Mouse (Mus musculus): Measurements from ENCODE around the gene Cdk5rap3. TPM values are rescaled to one million over a fixed set of nuclear protein-coding genes. Genes with fewer than 3 reads are reported as not detected.

Gene Cdk5rap3
- total RNA-seq, 2 experiments from 2014 or later, result 34.6 to 35.6 TPM

GRCm38 (mm10) chr11:96895886-96896285 lies 20.4 kb downstream of the Cdk5rap3 start:
- DNase-seq, result no peak

DNA sequence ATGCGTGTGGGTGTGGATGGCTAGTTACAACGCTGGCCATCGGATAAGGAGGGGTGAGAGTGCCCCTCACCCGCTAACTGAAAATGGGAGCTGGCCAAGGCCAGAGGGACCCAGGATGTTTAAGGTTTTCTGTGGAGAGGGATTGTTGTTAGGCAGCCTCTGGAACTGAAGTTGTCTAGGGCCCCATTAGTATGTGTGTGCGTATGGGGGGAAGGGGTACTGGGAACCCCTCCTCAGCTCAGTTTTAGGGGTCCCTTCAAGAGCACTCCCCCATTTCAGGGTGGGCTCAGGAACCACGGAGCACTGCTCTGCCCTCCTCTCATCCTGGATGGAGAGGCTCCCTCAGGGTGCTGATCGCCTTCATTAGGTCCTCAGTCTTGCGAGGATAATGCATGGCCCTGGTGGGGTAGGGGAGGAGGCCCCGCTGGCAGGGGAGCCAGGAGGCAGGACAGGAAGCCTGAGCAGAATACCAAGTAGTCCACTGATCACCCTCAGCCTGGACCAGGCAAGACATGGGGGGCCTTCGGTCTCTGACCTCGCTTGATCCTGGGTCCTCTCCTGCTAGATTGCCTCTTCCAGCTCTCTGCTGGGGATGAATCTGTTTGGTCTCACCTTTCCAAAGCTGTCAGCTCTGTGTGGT lies 23.0 kb downstream of the Cdk5rap3 start:
- DNase-seq, result no peak

DNA sequence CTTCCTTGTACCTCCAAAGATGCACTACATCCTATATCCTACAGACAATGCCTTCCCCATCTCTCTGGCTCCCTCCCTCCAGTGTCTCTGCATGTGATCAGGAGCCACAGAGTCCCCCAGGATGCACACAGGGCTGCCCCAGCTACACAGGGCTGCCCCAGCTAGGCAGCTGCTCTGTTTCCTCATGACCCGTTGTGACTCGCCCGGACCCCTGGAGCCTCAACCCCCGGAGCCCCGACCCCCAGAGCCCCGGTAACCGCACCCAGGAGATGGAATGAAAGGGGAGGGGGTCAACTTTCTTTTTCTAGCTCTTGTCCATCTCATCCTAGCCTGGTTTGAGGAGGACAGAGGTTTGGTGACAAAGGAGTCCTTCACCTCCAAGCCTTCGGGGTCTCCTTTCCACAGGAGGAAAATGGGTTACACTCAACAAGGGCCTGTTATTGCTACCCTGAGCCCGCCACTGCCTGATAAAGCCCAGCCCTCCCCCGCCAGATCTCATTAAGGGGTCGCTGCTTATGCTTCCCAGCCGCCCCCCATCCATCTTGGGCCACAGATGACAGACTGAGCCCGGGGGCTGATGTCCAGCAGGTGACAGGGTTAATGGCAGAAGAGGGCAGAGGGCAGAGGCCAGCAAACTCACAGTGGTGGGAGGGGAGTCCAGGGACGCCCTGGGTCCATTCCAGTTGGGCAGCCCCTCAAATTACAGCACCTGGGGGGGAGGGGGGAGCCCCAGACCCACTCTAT lies 24.3 kb downstream of the Cdk5rap3 start:
- DNase-seq, result no peak

GRCm38 (mm10) chr11:96886942-96887546 lies 29.3 kb downstream of the Cdk5rap3 start:
- DNase-seq, result no peak

DNA sequence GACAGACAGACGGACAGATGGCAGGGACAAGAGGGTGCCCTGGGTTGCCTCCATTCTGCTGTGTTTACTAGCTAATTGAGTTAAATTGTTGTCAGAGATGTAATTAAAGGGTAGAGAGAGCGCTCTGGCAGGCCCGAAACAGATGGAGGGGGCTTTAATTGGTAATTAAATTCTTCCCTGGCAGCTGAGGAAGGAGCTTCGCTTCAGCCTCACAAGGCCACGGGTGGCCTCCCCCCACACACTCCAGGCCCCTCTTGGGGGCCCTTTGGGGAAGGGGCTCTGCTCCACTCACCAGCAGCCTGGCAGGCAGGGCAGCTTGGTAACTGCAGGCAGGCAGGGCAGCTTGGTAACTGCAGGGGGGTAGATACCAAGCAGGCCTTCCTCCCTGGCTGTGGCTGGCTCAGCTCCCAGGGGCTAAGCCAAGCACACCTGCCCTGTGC lies 30.4 kb downstream of the Cdk5rap3 start:
- no peak for DNase-seq

- no peak for DNase-seq
These were observed 36.0 kb downstream of the Cdk5rap3 start for GRCm38 (mm10) chr11:96880296-96880695.

DNA sequence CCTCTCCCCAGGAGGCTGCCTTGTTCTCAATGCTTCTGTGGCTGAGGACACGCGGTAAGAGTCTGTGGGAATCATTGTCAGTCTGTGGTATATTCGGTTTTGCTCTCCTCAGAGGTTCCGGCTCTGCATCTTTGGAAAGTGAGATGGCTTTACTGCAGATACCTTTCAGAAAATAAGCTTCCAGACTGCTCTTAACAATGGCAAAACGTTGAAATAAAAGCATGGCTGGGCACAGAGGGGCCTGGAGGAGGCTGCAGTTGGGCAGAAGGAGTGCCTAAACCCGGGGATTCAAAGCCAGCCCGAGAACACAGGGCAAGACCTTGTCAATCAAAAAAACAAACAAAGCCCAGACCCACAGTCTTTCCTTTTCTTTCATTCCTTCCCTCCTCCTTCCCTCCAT lies 36.9 kb downstream of the Cdk5rap3 start:
- no peak for DNase-seq

DNA sequence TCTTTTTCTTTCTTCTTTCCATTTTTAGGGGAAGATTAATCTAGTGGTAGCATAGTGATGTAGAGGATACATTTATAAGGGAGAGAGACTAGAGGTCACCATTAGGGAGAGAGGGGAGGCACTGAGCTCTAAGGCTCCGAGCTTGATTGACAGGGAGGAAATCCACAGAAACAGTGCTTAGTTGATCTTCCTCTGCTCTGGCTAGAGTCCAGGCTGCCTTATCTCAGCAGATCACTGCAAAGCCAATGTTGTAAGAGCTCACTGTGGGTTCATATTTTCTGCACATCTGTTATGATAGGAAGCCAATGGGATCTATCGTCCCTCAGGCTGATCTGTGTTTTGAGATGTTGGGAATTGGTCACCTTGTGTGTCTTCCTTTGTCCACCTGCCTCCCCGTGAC lies 37.6 kb downstream of the Cdk5rap3 start:
- DNase-seq, result no peak

DNA sequence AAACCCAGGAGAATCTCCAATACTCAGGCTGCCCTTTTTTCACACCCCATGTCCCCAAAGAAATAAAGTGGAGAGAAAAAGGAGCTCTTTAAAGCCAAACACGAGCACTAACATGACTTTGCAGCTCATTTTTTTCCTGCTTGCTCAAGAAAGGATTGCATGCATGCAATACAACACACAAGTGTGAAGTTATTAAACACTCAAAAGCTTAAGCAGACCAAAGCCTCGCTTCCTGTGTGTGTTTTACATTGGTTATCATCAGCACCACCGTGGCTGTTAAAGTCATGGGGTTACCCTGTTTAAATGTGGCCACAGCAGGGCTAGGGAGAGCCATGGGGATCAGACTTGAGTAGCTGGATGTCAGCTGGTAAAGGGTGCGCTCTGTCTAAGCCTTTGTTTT lies 39.2 kb downstream of the Cdk5rap3 start:
- DNase-seq, result no peak

GRCm38 (mm10) chr11:96876300-96877040 lies 39.8 kb downstream of the Cdk5rap3 start:
- no peak for DNase-seq

GRCm38 (mm10) chr11:96875745-96876144 lies 40.6 kb downstream of the Cdk5rap3 start:
- DNase-seq, result peak; percentile 76

- DNase-seq, result no peak
These were observed 41.0 kb downstream of the Cdk5rap3 start for GRCm38 (mm10) chr11:96875270-96875669.

DNA sequence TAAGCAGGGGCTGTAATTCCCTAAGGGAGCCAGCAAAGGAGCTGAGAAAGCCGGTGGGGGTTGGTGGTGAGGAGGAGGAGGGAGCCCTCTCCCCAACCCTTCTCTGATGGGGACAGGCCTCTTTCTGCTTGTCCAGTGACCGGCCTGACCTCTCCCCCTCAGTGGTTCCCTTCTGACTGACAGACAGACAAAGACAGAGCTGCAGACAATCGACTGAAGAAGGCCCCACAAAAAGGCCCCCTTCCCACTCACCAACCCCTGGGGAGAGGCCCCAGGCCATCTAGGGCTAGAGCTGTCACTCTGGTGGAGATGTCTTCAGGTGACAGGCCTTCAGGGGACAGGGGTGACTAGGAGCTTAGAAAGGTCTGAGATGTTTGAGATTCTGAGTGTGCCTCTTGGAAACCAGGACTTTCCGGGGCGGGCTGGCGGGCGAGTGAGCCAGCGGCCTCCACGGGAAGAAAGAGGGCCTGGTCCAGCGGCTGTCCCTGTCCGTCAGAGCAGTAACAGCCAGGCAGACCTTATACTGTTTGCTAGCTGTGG lies 42.6 kb downstream of the Cdk5rap3 start:
- DNase-seq, result no peak

DNA sequence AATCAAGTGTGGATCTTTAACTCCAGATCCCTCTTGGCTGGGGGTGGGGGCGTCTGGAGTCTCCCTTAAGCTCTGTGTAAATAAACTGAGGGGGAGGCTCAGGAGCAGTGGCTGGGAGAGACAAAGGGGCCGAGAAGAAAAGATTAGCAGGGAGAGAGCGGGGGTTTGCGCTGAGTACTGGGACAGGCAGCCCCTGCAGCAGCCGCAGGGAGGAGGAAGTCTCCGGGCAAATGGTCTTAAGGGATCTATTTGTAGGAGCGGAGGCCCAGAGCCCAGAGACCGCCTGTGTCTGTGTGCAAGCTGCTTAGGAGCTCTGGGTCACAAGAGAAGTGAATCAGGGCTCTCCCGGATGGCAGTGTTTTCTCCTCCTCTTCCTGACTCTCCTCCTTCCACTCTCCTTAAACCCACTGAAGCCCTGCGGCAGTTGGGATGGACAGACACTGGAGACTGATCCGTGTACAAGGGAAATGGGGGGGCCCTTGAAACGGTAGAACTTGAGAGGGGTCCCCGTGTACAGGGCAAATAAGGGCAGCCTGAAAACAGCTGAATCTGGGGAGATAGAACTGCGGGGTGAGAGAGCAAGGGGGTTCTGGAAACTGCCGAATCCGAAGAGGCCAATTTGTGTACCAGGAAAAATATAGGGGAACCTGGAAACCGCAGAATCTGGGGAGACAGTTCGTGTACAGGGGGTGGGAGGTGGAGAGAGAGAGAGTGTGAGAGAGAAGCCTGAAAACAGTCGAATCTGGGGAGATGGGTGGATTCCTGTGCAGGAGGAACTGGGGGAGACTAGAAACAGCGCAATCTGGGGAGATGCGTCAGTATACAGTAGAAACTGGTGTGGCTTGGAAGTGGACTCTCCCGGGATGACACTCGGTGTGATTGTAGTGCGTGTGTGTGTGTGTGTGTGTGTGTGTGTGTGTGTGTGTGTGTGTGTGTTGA lies 43.6 kb downstream of the Cdk5rap3 start:
- DNase-seq, result no peak

DNA sequence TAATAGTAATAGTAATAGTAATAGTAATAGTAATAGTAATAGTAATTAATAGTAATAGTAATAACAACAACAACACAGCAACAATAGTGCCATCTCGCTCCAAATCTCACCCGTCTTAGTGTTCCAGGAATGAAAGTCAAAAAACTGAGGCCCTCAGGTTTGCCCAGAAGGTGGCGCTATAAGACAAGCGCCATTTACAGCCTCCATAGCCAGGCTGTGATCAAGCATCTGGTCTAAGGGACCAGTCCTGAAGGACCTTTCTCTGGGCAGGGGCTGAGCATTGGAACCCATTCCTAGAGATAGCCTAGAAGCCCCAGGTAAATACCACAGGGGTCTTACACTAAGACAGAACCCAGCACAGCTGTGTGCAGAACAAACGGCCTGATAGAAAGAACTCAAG lies 49.1 kb downstream of the Cdk5rap3 start:
- DNase-seq, result peak; percentile 80

DNA sequence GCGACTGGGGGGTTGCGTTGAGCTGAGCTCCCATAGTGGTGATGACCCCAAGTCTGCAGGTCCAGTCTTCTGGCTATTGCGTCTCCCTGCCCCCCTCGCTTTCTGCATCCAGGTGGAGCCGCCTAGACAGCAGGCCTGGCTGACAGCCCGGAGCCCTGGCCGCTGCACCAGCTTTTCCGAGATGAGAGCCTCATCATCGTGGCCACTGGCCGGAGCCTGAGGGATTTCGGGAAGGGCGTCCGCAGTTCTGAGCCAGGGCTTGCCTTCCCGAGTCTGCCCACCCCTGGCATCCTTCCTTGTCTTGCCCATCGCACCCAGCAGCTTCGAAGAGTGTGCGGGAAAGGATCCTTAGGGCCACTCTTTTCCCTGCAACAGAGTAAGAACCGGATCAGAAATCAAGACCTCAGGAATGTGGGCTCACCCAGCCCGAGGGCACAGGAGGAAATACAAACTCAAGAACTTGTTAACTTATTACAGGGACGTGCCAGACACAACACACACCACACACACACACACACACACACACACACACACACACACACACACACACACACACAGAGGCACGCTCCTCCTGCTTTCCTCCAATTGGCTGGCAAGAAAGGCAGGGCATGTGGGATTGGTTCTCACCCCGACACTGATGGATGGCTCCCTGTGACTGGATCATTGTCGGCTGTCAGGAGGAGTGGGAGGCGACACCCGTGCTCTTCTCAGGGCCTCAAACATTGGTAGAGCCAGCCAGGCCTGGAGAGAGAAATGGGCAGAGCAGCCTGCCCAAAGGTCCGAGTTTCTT lies 52.9 kb downstream of the Cdk5rap3 start:
- peak; percentile 45 for DNase-seq

DNA sequence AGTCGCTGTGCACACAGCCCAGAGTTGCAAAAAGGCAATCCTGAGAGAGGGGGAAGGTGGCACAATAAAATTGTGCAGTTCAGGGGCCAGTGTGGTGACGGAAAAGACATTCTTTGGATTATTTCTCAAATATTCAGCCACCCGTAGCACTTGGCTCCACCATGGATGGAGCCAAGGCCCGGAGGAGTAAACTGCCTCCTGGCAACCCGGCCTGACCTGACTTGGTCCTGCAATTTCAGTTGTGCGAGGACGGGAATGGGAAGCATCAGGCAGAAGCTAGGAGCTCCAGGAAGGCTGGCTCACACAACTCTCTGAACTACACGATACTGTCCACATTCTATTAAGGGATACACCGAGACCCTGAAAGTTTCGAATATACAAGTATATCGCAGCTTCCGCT lies 53.8 kb downstream of the Cdk5rap3 start:
- DNase-seq, result no peak

DNA sequence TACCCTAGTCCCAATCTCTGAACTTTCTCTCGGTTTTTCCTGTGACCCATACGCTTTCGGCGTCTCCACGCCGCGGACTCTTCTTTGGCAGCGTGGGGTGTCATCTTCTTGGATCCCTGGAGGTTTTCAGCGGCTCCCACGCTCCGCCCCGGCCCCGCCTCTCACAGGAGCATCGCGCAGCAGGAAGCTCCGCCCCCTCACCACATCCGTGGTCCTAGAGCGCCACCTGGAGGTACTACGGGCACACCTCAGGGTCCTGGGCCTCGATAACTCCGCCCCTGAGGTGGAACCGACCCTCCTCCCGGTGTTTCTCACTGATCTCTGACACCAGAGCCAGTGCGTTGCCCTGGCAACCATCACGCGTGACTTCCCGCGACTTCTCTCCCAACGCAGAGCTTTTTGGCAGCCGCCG lies 54.4 kb downstream of the Cdk5rap3 start:
- peak; percentile 98 for DNase-seq

- DNase-seq, result peak; percentile 69
These were observed 54.9 kb downstream of the Cdk5rap3 start for GRCm38 (mm10) chr11:96861446-96861845.

GRCm38 (mm10) chr11:96860564-96860963 lies 55.7 kb downstream of the Cdk5rap3 start:
- DNase-seq, result peak; percentile 94

DNA sequence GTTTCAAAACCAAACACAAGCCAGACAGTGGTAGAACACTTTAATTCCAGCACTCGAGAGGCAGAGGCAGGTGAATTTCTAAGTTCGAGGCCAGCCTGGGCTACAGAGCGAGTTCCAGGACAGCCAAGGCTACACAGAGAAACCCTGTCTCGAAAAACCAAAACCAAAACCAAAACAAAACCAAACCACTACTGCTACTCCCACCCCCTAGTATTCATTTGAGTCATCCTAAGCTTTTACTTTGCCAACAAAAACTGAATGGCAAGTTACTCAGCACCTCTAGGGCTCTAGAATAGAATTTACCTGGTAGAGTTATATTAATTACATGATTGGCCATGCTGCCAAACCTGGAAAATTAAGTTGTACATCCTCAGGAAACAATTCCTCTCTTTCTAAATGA lies 56.7 kb downstream of the Cdk5rap3 start:
- DNase-seq, result no peak
